Mouse (Mus musculus): Measurements from ENCODE around the gene Syce2. TPM values are rescaled to one million over a fixed set of nuclear protein-coding genes. Genes with fewer than 3 reads are reported as not detected.
A peak's percentile ranks its signal among the peaks of the same experiment; 100 is the strongest.

Syce2 gene
- total RNA-seq, 1 experiment = 42.3 TPM

DNA sequence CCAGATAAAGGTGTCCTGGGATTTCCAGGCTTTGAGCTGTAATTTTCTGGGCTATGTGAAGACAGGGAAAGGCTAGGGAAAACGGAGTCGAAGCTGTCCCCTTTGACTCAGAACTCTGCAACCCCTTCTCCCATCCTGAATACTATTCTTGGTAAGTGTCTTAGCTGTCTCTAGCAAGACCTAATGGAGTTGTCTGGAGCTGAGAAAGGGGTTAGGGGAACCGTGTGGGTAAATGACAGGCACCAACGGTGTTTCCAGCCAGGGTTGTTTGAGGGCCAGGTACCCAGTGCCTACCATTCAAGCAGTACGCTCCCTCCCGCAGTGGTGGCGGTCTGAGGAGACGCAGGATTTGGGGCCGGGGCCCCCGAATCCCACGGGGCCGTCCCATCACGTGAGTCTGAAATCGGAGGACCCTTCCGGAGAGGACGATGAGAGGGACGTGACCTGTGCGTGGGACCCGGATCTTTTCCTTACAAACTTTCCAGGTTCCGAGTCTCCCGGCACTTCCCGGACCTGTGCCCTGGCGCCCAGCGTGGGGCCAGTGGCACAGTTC, 30.5 kb downstream of the Syce2 start:
- H3K36me3 ChIP-seq (ENCODE audit: control insufficient read depth, insufficient read depth, low read length, poor library complexity, severe bottlenecking) = no peaks in the 10 kb centered on the region; the same call in 1 of the 2 replicates
- H3K27ac ChIP-seq (ENCODE audit: insufficient read depth, low read depth, low read length, poor library complexity, severe bottlenecking) = no peak overlapping the region
- H3K4me1 ChIP-seq (ENCODE audit: control insufficient read depth in 2 of 2, insufficient read depth in 2 of 2, low read length in 2 of 2, poor library complexity in 1 of 2) = peaks cover 0 to 6% of the 10 kb centered on the region in 2 experiments; a peak in 1 of 4 replicates
- peak overlapping the region; percentile 87 for H3K9ac ChIP-seq (ENCODE audit: insufficient read depth, low read depth, low read length, poor library complexity, severe bottlenecking)
- no peak for DNase-seq (ENCODE audit: low read depth, low spot score)
- TF ChIP-seq ZNF384 (IDR thresholded peaks at IDR 0.05; ENCODE audit: low read depth, low read length) (no peak), CHD2 (IDR thresholded peaks at IDR 0.05; ENCODE audit: low read depth, low read length) (no peak), ZC3H11A (IDR thresholded peaks at IDR 0.05; ENCODE audit: borderline replicate concordance, low read depth, low read length) (no peak), MAFK (IDR thresholded peaks at IDR 0.05; ENCODE audit: insufficient read depth, low read depth, low read length) (no peak), HCFC1 (IDR thresholded peaks at IDR 0.05; ENCODE audit: borderline replicate concordance, insufficient read depth, low read length) (no peak)
- H3K9me3 ChIP-seq (ENCODE audit: control insufficient read depth, insufficient read depth, low read depth, low read length) = no peaks in the 10 kb centered on the region
- peak overlapping the region; percentile 95 to 96 for H3K4me3 ChIP-seq (ENCODE audit: insufficient read depth in 1 of 2, low read depth in 1 of 2, low read length in 2 of 2, poor library complexity in 1 of 2, severe bottlenecking in 1 of 2)
- in situ Hi-C loops (cut with MboI; ENCODE audit: low sequenced_read_pairs in 2 of 2, unreplicated experiment in 2 of 2) = no loop called here

DNA sequence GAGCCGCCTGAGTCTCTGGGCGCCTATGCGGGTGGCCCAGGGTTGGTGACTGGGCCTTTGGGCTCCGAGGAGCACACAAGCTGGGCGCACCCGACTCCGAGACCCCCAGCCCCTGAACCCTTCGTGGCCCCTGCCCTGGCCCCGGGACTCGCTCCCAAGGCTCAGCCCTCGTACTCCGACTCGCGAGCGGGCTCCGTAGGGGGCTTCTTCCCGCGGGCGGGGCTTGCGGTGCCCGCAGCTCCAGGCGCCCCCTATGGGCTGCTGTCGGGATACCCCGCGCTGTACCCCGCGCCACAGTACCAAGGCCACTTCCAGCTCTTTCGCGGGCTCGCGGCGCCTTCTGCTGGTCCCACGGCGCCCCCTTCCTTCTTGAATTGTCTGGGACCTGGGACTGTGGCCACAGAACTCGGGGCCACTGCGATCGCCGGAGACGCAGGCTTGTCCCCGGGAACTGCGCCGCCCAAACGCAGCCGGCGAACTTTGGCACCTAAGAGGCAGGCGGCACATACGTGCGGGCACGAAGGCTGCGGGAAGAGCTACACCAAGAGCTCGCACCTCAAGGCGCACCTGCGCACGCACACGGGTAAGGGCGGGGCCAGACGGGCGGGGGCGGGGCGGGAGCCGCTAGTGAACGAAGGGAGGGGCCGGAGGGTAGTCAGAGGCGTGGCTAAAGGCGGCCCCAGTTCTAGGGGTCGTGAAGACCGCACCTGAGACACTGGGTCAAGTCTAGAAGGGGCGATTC, 31.2 kb downstream of the Syce2 start:
- Histone ChIP-seq H3K4me3 (ENCODE audit: insufficient read depth in 1 of 2, low read depth in 1 of 2, low read length in 2 of 2, poor library complexity in 1 of 2, severe bottlenecking in 1 of 2) (peak overlapping the region; percentile 95 to 96), H3K9ac (ENCODE audit: insufficient read depth, low read depth, low read length, poor library complexity, severe bottlenecking) (peak overlapping the region; percentile 96), H3K36me3 (ENCODE audit: control insufficient read depth, insufficient read depth, low read length, poor library complexity, severe bottlenecking) (no peaks in the 10 kb centered on the region; the same call in 1 of the 2 replicates), H3K4me1 (ENCODE audit: control insufficient read depth in 2 of 2, insufficient read depth in 2 of 2, low read length in 2 of 2, poor library complexity in 1 of 2) (peaks cover 0 to 6% of the 10 kb centered on the region in 2 experiments; a peak in 2 of 4 replicates), H3K9me3 (ENCODE audit: control insufficient read depth, insufficient read depth, low read depth, low read length) (no peaks in the 10 kb centered on the region), H3K27ac (ENCODE audit: insufficient read depth, low read depth, low read length, poor library complexity, severe bottlenecking) (peak overlapping the region; percentile 85)
- in situ Hi-C loops (cut with MboI; ENCODE audit: low sequenced_read_pairs in 2 of 2, unreplicated experiment in 2 of 2) = no loop called here
- no peak for TF ChIP-seq ZNF384 (IDR thresholded peaks at IDR 0.05; ENCODE audit: low read depth, low read length)
- 0 out of 2 replicates have a peak, but pooled peaks have one; percentile 67 for TF ChIP-seq HCFC1 (IDR thresholded peaks at IDR 0.05; ENCODE audit: borderline replicate concordance, insufficient read depth, low read length)
- peak; percentile 85 for DNase-seq (ENCODE audit: low read depth, low spot score)

DNA sequence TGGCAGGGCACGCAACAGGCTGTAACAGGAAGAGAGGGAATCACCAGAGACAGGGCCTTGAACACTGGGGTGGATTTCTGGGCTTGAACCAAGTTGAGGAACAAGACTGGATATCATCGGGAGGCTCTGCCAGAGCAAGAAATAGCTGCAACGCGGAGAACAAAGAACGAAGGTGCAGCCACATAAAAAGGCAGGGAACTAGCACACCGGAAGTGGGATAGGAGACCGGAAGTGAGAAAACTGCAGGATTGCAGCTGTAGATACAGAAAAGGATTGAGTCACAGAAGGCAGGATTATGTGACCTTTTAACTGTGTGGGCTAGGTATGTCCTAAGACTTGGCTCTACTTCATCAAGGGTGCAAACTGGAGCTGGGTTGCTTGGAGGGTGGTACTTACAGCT, 32.4 kb downstream of the Syce2 start:
- no peak for TF ChIP-seq HCFC1 (IDR thresholded peaks at IDR 0.05; ENCODE audit: borderline replicate concordance, insufficient read depth, low read length)
- TF ChIP-seq MAFK (IDR thresholded peaks at IDR 0.05; ENCODE audit: insufficient read depth, low read depth, low read length) = no peak
- no peak for TF ChIP-seq ZNF384 (IDR thresholded peaks at IDR 0.05; ENCODE audit: low read depth, low read length)
- no peak for TF ChIP-seq CHD2 (IDR thresholded peaks at IDR 0.05; ENCODE audit: low read depth, low read length)
- no peak for TF ChIP-seq ZC3H11A (IDR thresholded peaks at IDR 0.05; ENCODE audit: borderline replicate concordance, low read depth, low read length)
- in situ Hi-C loops (cut with MboI; ENCODE audit: low sequenced_read_pairs in 2 of 2, unreplicated experiment in 2 of 2) = no loop called here
- peak overlapping the region; percentile 39; the same call in 1 of the 2 replicates for H3K9ac ChIP-seq (ENCODE audit: insufficient read depth, low read depth, low read length, poor library complexity, severe bottlenecking)
- DNase-seq (ENCODE audit: low read depth, low spot score) = no peak
- H3K9me3 ChIP-seq (ENCODE audit: control insufficient read depth, insufficient read depth, low read depth, low read length) = no peaks in the 10 kb centered on the region
- H3K4me1 ChIP-seq (ENCODE audit: control insufficient read depth in 2 of 2, insufficient read depth in 2 of 2, low read length in 2 of 2, poor library complexity in 1 of 2) = peaks cover 0 to 7% of the 10 kb centered on the region in 2 experiments; a peak in 2 of 4 replicates
- H3K36me3 ChIP-seq (ENCODE audit: control insufficient read depth, insufficient read depth, low read length, poor library complexity, severe bottlenecking) = no peaks in the 10 kb centered on the region; the same call in 1 of the 2 replicates
- no peak overlapping the region for H3K4me3 ChIP-seq (ENCODE audit: insufficient read depth in 1 of 2, low read depth in 1 of 2, low read length in 2 of 2, poor library complexity in 1 of 2, severe bottlenecking in 1 of 2)
- H3K27ac ChIP-seq (ENCODE audit: insufficient read depth, low read depth, low read length, poor library complexity, severe bottlenecking) = no peak overlapping the region

- TF ChIP-seq ZC3H11A (IDR thresholded peaks at IDR 0.05; ENCODE audit: borderline replicate concordance, low read depth, low read length) (no peak), HCFC1 (IDR thresholded peaks at IDR 0.05; ENCODE audit: borderline replicate concordance, insufficient read depth, low read length) (no peak), MAFK (IDR thresholded peaks at IDR 0.05; ENCODE audit: insufficient read depth, low read depth, low read length) (no peak), ZNF384 (IDR thresholded peaks at IDR 0.05; ENCODE audit: low read depth, low read length) (no peak), CHD2 (IDR thresholded peaks at IDR 0.05; ENCODE audit: low read depth, low read length) (no peak)
These were observed 35.1 kb downstream of the Syce2 start for GRCm38 (mm10) chr8:84907037-84907436.

More at GRCm38 (mm10) chr8:84907037-84907436, 35.1 kb downstream of the Syce2 start:
- Histone ChIP-seq H3K9me3 (ENCODE audit: control insufficient read depth, insufficient read depth, low read depth, low read length) (no peaks in the 10 kb centered on the region), H3K27ac (ENCODE audit: insufficient read depth, low read depth, low read length, poor library complexity, severe bottlenecking) (no peak overlapping the region), H3K4me3 (ENCODE audit: insufficient read depth in 1 of 2, low read depth in 1 of 2, low read length in 2 of 2, poor library complexity in 1 of 2, severe bottlenecking in 1 of 2) (no peak overlapping the region), H3K4me1 (ENCODE audit: control insufficient read depth in 2 of 2, insufficient read depth in 2 of 2, low read length in 2 of 2, poor library complexity in 1 of 2) (peaks cover 0 to 9% of the 10 kb centered on the region in 2 experiments; a peak in 2 of 4 replicates), H3K36me3 (ENCODE audit: control insufficient read depth, insufficient read depth, low read length, poor library complexity, severe bottlenecking) (peaks cover 9% of the 10 kb centered on the region), H3K9ac (ENCODE audit: insufficient read depth, low read depth, low read length, poor library complexity, severe bottlenecking) (0 out of 2 replicates have a peak overlapping the region, but pooled peaks have one; percentile 7)
- in situ Hi-C loops (cut with MboI; ENCODE audit: low sequenced_read_pairs in 2 of 2, unreplicated experiment in 2 of 2) = no loop called here
- no peak for DNase-seq (ENCODE audit: low read depth, low spot score)

Measured in ES-E14 (cell line).